In the genomic region with DNA sequence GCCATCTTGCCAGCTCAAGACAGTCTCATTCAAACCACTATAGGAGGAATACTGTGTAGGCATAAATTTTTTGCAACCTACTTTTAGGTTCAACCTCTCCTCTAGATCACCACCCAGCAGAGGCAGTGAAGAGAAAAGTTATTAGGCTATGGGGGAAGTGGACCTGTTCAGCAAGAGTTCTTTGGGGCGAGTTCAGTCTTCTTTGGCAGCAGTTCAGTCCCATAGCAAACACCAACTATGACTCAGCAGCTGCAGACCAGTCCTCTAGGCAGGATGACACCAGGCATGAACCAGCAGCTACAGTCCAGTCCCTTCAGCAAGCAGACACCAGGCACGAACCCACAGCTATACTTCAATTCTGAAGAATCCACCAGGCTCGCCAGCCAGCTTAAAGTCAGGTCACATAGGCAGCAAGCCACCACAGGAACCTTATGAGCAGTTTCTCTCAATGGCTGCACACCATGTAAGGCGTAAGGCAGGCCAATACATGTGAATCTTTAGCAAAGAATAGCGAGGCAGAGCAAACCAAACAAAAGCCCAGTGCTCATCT, we compare ENCODE assay signal across 25 mouse cellular contexts. TPM values are rescaled to one million over a fixed set of nuclear protein-coding genes. Genes with fewer than 3 reads are reported as not detected.
DNase-seq lines count a peak whose midpoint lies in the region; ATAC-seq lines count a peak whose summit lies in the region.
"Had no signal": no experiment of that assay in that cellular context is flagged by ENCODE, and none has a peak within 500 bp of the region (broad histone marks: within the 10 kb centered on the region; RNA-seq: fewer than 3 reads in every experiment).

No protein-coding gene starts in this region.

- peaks cover 6% of the 10 kb centered on the region; the same call in 1 of the 2 replicates for H3K4me1 ChIP-seq in forebrain, embryonic 10.5 days
- H3K4me1 ChIP-seq in forebrain, embryonic 11.5 days (replicated peaks; ENCODE audit: control insufficient read depth, insufficient read depth, low read length), result no peaks in the 10 kb centered on the region
- peaks cover 9% of the 10 kb centered on the region for H3K4me1 ChIP-seq in liver, embryonic 11.5 days (replicated peaks; ENCODE audit: control insufficient read depth, insufficient read depth, low read length)
- H3K4me1 ChIP-seq: forebrain, embryonic 12.5 days had no signal

- 87% methylated on average over 5 of the region's 5 CpGs for whole genome bisulfite sequencing in forebrain, embryonic 10.5 days
- 87% methylated on average over 5 of the region's 5 CpGs for WGBS in forebrain, embryonic 11.5 days
- 82% methylated on average over 5 of the region's 5 CpGs for WGBS in liver, embryonic 11.5 days

- H3K9ac ChIP-seq in forebrain, embryonic 11.5 days (ENCODE audit: low read length), result no peak overlapping the region
- H3K9ac ChIP-seq in liver, embryonic 11.5 days (ENCODE audit: low read depth, low read length), result no peak overlapping the region
- H3K9ac ChIP-seq: embryonic facial prominence, embryonic 15.5 days; forebrain, embryonic 12.5 days; hindbrain, embryonic 12.5 days had no signal

- H3K36me3 ChIP-seq in forebrain, embryonic 10.5 days (replicated peaks), result peaks cover 7% of the 10 kb centered on the region; the same call in 1 of the 2 replicates
- H3K36me3 ChIP-seq in forebrain, embryonic 11.5 days (ENCODE audit: control insufficient read depth, insufficient read depth, low read length), result no peaks in the 10 kb centered on the region
- H3K36me3 ChIP-seq in liver, embryonic 11.5 days (ENCODE audit: control insufficient read depth, insufficient read depth, low read length), result no peaks in the 10 kb centered on the region
- H3K36me3 ChIP-seq: embryonic facial prominence, embryonic 15.5 days; forebrain, embryonic 12.5 days had no signal

- H3K9me3 ChIP-seq in forebrain, embryonic 10.5 days, result no peaks in the 10 kb centered on the region
- H3K9me3 ChIP-seq in forebrain, embryonic 11.5 days (ENCODE audit: control insufficient read depth, low read length), result no peaks in the 10 kb centered on the region
- no peaks in the 10 kb centered on the region for H3K9me3 ChIP-seq in liver, embryonic 11.5 days (ENCODE audit: control insufficient read depth, low read length)
- H3K9me3 ChIP-seq: embryonic facial prominence, embryonic 15.5 days; forebrain, embryonic 12.5 days; hindbrain, embryonic 12.5 days had no signal

- no peaks in the 10 kb centered on the region for H3K27me3 ChIP-seq in forebrain, embryonic 10.5 days (ENCODE audit: poor library complexity, severe bottlenecking)
- no peaks in the 10 kb centered on the region for H3K27me3 ChIP-seq in forebrain, embryonic 11.5 days (ENCODE audit: control insufficient read depth, insufficient read depth, low read length)
- no peaks in the 10 kb centered on the region for H3K27me3 ChIP-seq in liver, embryonic 11.5 days (replicated peaks; ENCODE audit: control insufficient read depth, insufficient read depth, low read length)
- H3K27me3 ChIP-seq: embryonic facial prominence, embryonic 15.5 days; forebrain, embryonic 12.5 days; hindbrain, embryonic 12.5 days; Patski had no signal

- H3K4me2 ChIP-seq in forebrain, embryonic 11.5 days (ENCODE audit: low read depth, low read length, severe bottlenecking), result no peak overlapping the region
- no peak overlapping the region for H3K4me2 ChIP-seq in liver, embryonic 11.5 days
- H3K4me2 ChIP-seq: embryonic facial prominence, embryonic 15.5 days; forebrain, embryonic 12.5 days; hindbrain, embryonic 12.5 days had no signal

- no peak overlapping the region for H3K27ac ChIP-seq in forebrain, embryonic 10.5 days
- no peak overlapping the region for H3K27ac ChIP-seq in forebrain, embryonic 11.5 days (ENCODE audit: low read depth, low read length)
- H3K27ac ChIP-seq in liver, embryonic 11.5 days (ENCODE audit: low read depth, low read length), result no peak overlapping the region
- H3K27ac ChIP-seq: embryonic facial prominence, embryonic 15.5 days; forebrain, embryonic 12.5 days; hindbrain, embryonic 12.5 days had no signal

- ATAC-seq in forebrain, embryonic 11.5 days (replicated peaks; ENCODE audit: low FRiP score), result no peak
- ATAC-seq in liver, embryonic 11.5 days (replicated peaks; ENCODE audit: low FRiP score), result no peak
- ATAC-seq: activated CD4-positive, CD25-positive, alpha-beta regulatory T cell, adult 4 months; forebrain, embryonic 16.5 days; hindbrain, embryonic 16.5 days; inflammation-experienced regulatory T-cells, adult 6 months; Patski had no signal

- no peak overlapping the region for H3K4me3 ChIP-seq in forebrain, embryonic 10.5 days
- H3K4me3 ChIP-seq in forebrain, embryonic 11.5 days (ENCODE audit: low read depth, low read length), result no peak overlapping the region
- no peak overlapping the region for H3K4me3 ChIP-seq in liver, embryonic 11.5 days (ENCODE audit: low read depth, low read length)
- H3K4me3 ChIP-seq: embryonic facial prominence, embryonic 15.5 days; erythroblast, embryonic 14.5 days; forebrain, embryonic 12.5 days; hindbrain, embryonic 12.5 days had no signal

- peak; percentile 11 for DNase-seq in forebrain, embryonic 10.5 days (ENCODE audit: extremely low spot score, low spot score)
- no peak for DNase-seq in forebrain, embryonic 11.5 days (ENCODE audit: low spot score)
- DNase-seq in liver, result peak; percentile 36
- no peak for DNase-seq in liver, embryonic 11.5 days (ENCODE audit: low spot score)
- peak; percentile 16 for DNase-seq in urinary bladder, postnatal 14 days (ENCODE audit: low spot score)
- DNase-seq in urinary bladder, postnatal 25 days (ENCODE audit: low spot score), result no peak
- no peak for DNase-seq in Muller cell, postnatal 12 days (ENCODE audit: inconsistent ontology term)
- no peak for DNase-seq in embryo, embryonic 10 days (ENCODE audit: low spot score)
- DNase-seq: adrenal gland, adult 2 months; adrenal gland, postnatal 25 days; cerebellum, adult 18-20 months; cerebellum, adult 9-11 months; embryo, embryonic 11 days; gastrocnemius, postnatal 10 days; heart, postnatal 10 days; heart, postnatal 4 days had no signal

RNA-seq across cellular contexts. Expression of a gene that starts 37.6 kb away (rescaled TPM):
- polyA plus RNA-seq in forebrain, embryonic 10.5 days (2016; fragmentation: Nextera tagmentation; extraction: Ambion mirVana), result 17.9 and 18.4 TPM in 2 replicates
- polyA plus RNA-seq in forebrain, embryonic 11.5 days (2014; fragmentation: Nextera tagmentation; extraction: Ambion mirVana), result 17.7 and 23.1 TPM in 2 replicates
- polyA plus RNA-seq in liver, embryonic 11.5 days (2014; fragmentation: Nextera tagmentation; extraction: Ambion mirVana), result 12.5 and 13.8 TPM in 2 replicates

Comparison
In these comparisons a context has a peak if more than half of its experiments do, and no peak if none do; other contexts are left out.
1. DNase-seq: peak in forebrain, embryonic 10.5 days (single experiment), liver (single experiment) and urinary bladder, postnatal 14 days (single experiment); none in forebrain, embryonic 11.5 days (single experiment), liver, embryonic 11.5 days (single experiment), urinary bladder, postnatal 25 days (single experiment), Muller cell, postnatal 12 days (single experiment) and embryo, embryonic 10 days (single experiment).